Mouse (Mus musculus) adrenal gland, adult 2 months (tissue): Measurements from ENCODE around the gene Jtb. TPM values are rescaled to one million over a fixed set of nuclear protein-coding genes. Genes with fewer than 3 reads are reported as not detected.

Experiments used
- microRNA-seq, 2 experiments: library from miRNA; unstranded; fragments of <30 nt; microRNA quantifications; one replicate each; pipeline ENCODE4 v1.2.0; 2021
- polyA plus RNA-seq: library from polyadenylated mRNA; depleted of rRNA; stranded (reverse); fragments of >200 nt; gene quantifications from 2 replicates; pipeline ENCODE4 v1.2.3, GENCODE M21; 2012; rRNA removed
- total RNA-seq, 2 experiments: library from RNA; stranded (reverse); gene quantifications; 2 replicates each; pipeline ENCODE4 v1.2.3; 2021

Jtb gene
- total and polyA plus RNA-seq, 3 experiments: 57.9 to 182 (median 69.1) TPM

Small RNA genes within 50 kb of the gene (microRNA-seq; reads per million reads assigned to microRNA genes)
- gene Mir7012: 0 to 0.88 reads per million in 2 experiments

Other genes starting within 250 kb of the Jtb start
- 100 to 1,000 TPM; 160 to 164 TPM for gene Hax1, start 232.8 kb upstream of the Jtb start, total RNA-seq
- 42.8 and 63.1 TPM in 2 replicates for gene Hax1, start 232.8 kb upstream of the Jtb start, polyA plus RNA-seq
- 100 to 1,000 TPM in 1 of 2 experiments, 10 to 100 TPM in 1; 80.8 to 100 TPM for gene 4933434E20Rik, start 180.0 kb upstream of the Jtb start, total RNA-seq
- 13.8 and 14.8 TPM in 2 replicates for gene 4933434E20Rik, start 180.0 kb upstream of the Jtb start, polyA plus RNA-seq
- gene Ubap2l, start 179.0 kb upstream of the Jtb start, total RNA-seq: 100 to 1,000 TPM; 148 to 181 TPM
- 96.4 and 103 TPM in 2 replicates for gene Ubap2l, start 179.0 kb upstream of the Jtb start, polyA plus RNA-seq
- gene Tpm3, start 158.9 kb upstream of the Jtb start, total RNA-seq: 100 to 1,000 TPM; 198 to 209 TPM
- 44.8 and 86.7 TPM in 2 replicates for gene Tpm3, start 158.9 kb upstream of the Jtb start, polyA plus RNA-seq
- under 1 TPM; 0.63 to 0.66 TPM for gene Nup210l, start 127.5 kb upstream of the Jtb start, total RNA-seq
- 0.26 TPM in 2 replicates for gene Nup210l, start 127.5 kb upstream of the Jtb start, polyA plus RNA-seq
- 1,000 to 10,000 TPM; 2,025 to 2,159 TPM for gene Rps27, start 17.9 kb upstream of the Jtb start, total RNA-seq
- 179 and 206 TPM in 2 replicates for gene Rps27, start 17.9 kb upstream of the Jtb start, polyA plus RNA-seq
- gene Rab13, start 17.9 kb upstream of the Jtb start, total RNA-seq: 10 to 100 TPM; 24.4 to 33.6 TPM
- 14.3 and 22.0 TPM in 2 replicates for gene Rab13, start 17.9 kb upstream of the Jtb start, polyA plus RNA-seq
- 1 to 10 TPM in 1 of 2 experiments, under 1 TPM in 1; 0.61 to 1.2 TPM for gene Creb3l4, start 11.9 kb downstream of the Jtb start, total RNA-seq
- gene Creb3l4, start 11.9 kb downstream of the Jtb start, polyA plus RNA-seq: 0.28 and 0.61 TPM in 2 replicates
- gene Slc39a1, start 16.6 kb downstream of the Jtb start, total RNA-seq: 100 to 1,000 TPM; 124 to 160 TPM
- 93.2 and 105 TPM in 2 replicates for gene Slc39a1, start 16.6 kb downstream of the Jtb start, polyA plus RNA-seq
- 10 to 100 TPM; 41.5 to 46.5 TPM for gene Crtc2, start 22.6 kb downstream of the Jtb start, total RNA-seq
- gene Crtc2, start 22.6 kb downstream of the Jtb start, polyA plus RNA-seq: 60.1 and 74.9 TPM in 2 replicates
- 1 to 10 TPM; 7.8 to 7.9 TPM for gene Dennd4b, start 33.6 kb downstream of the Jtb start, total RNA-seq
- 27.9 and 28.6 TPM in 2 replicates for gene Dennd4b, start 33.6 kb downstream of the Jtb start, polyA plus RNA-seq
- gene Gatad2b, start 61.6 kb downstream of the Jtb start, total RNA-seq: 10 to 100 TPM; 54.8 to 72.5 TPM
- 15.0 and 20.1 TPM in 2 replicates for gene Gatad2b, start 61.6 kb downstream of the Jtb start, polyA plus RNA-seq
- 100 to 1,000 TPM in 1 of 2 experiments, 10 to 100 TPM in 1; 66.9 to 196 TPM for gene Slc27a3, start 158.3 kb downstream of the Jtb start, total RNA-seq
- 384 and 508 TPM in 2 replicates for gene Slc27a3, start 158.3 kb downstream of the Jtb start, polyA plus RNA-seq
- 10 to 100 TPM; 81.0 to 90.6 TPM for gene Ints3, start 202.0 kb downstream of the Jtb start, total RNA-seq
- 32.2 and 40.2 TPM in 2 replicates for gene Ints3, start 202.0 kb downstream of the Jtb start, polyA plus RNA-seq
- 100 to 1,000 TPM; 193 to 290 TPM for gene Npr1, start 234.3 kb downstream of the Jtb start, total RNA-seq
- gene Npr1, start 234.3 kb downstream of the Jtb start, polyA plus RNA-seq: 367 and 435 TPM in 2 replicates
- 10 to 100 TPM; 52.3 to 54.4 TPM for gene Ilf2, start 244.5 kb downstream of the Jtb start, total RNA-seq
- gene Ilf2, start 244.5 kb downstream of the Jtb start, polyA plus RNA-seq: 8.6 and 10.2 TPM in 2 replicates